Mouse (Mus musculus): ENCODE data around the gene Lrrc4c. TPM values are rescaled to one million over a fixed set of nuclear protein-coding genes. Genes with fewer than 3 reads are reported as not detected.

Lrrc4c gene
- polyA plus RNA-seq, 1 experiment: not detected

DNA sequence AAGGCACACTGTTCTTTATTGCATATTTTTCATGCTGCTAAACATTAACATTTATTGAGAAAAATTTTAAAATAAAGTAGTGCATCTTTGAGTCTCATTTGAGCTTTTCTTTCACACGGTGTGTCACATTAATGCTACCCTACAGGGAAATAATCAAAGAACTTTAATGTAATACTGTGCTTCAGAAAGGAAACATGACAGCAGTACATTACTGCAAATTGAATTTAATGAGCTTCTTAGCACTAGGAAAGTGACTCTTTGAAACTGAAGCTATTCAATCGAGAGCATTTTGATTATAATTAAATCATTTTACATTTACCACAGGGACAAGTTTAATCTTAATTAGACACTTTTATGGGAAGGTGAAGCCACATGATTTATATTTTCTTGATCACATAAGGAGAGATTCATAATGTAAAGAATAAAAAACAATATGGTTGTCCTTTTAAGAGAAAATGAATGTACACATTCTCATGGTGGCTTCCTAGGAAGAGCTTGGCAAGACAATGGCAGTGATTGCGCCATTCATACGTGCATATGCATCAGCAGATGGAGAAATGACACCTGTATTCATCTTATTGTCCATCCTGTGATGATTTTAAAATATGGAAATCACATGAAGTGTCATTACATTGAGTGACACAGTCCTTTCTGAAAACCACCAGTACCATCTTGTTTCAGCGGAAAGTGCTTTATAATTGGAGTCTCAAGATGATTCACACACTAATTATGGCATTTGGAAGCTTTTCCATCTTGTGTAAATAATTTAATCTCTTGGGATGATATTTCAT is 719.2 kb downstream of the Lrrc4c start:
- Histone ChIP-seq H3K4me1 (ENCODE audit: control insufficient read depth, insufficient read depth, low read length) (no peaks in the 10 kb centered on the region), H3K9ac (ENCODE audit: low read depth, poor library complexity, severe bottlenecking) (no peak overlapping the region), H3K9me3 (replicated peaks; ENCODE audit: control insufficient read depth, insufficient read depth, low read length, poor library complexity, severe bottlenecking) (no peaks in the 10 kb centered on the region), H3K27ac (ENCODE audit: insufficient read depth, low read length) (no peak overlapping the region), H3K36me3 (ENCODE audit: control insufficient read depth, insufficient read depth, low read length, poor library complexity, severe bottlenecking) (no peaks in the 10 kb centered on the region), H3K4me3 (ENCODE audit: low read depth, low read length) (no peak overlapping the region), H3K27me3 (ENCODE audit: control insufficient read depth, insufficient read depth, low read length, poor library complexity, severe bottlenecking) (no peaks in the 10 kb centered on the region)
- TF ChIP-seq EP300 (IDR thresholded peaks at IDR 0.05; ENCODE audit: insufficient read depth, low read depth, low read length): no peak
- no peak for TF ChIP-seq CTCF (IDR thresholded peaks at IDR 0.05; ENCODE audit: low read depth, low read length)
- no peak for TF ChIP-seq POLR2A (IDR thresholded peaks at IDR 0.05; ENCODE audit: insufficient read depth, low read length)

DNA sequence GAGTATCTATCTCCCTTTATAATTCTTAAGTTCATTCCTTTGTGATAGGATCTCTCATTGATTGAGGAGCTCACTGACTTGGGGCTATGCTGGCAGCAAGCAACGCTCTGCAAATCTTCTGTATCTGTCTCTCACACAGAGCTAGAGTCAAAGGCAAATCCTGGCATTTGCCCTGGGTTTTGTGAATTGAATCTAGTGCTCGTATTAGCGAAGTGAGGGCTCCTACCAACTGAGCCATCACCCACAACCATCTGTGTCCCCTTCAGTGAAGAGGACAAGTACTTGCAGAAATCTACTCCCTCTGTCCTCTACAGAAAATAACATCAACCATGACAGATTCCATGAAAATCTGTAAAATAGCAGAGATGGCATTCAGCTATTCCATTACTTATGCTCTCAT is 726.0 kb downstream of the Lrrc4c start:
- no peaks in the 10 kb centered on the region for H3K27me3 ChIP-seq (ENCODE audit: control insufficient read depth, insufficient read depth, low read length, poor library complexity, severe bottlenecking)
- no peak overlapping the region for H3K9ac ChIP-seq (ENCODE audit: low read depth, poor library complexity, severe bottlenecking)
- no peaks in the 10 kb centered on the region for H3K9me3 ChIP-seq (replicated peaks; ENCODE audit: control insufficient read depth, insufficient read depth, low read length, poor library complexity, severe bottlenecking)
- H3K4me1 ChIP-seq (ENCODE audit: control insufficient read depth, insufficient read depth, low read length): no peaks in the 10 kb centered on the region
- no peak overlapping the region for H3K27ac ChIP-seq (ENCODE audit: insufficient read depth, low read length)
- H3K4me3 ChIP-seq (ENCODE audit: low read depth, low read length): no peak overlapping the region
- H3K36me3 ChIP-seq (ENCODE audit: control insufficient read depth, insufficient read depth, low read length, poor library complexity, severe bottlenecking): no peaks in the 10 kb centered on the region
- TF ChIP-seq POLR2A (IDR thresholded peaks at IDR 0.05; ENCODE audit: insufficient read depth, low read length) (no peak), CTCF (IDR thresholded peaks at IDR 0.05; ENCODE audit: low read depth, low read length) (no peak), EP300 (IDR thresholded peaks at IDR 0.05; ENCODE audit: insufficient read depth, low read depth, low read length) (no peak)

- no peaks in the 10 kb centered on the region for H3K36me3 ChIP-seq (ENCODE audit: control insufficient read depth, insufficient read depth, low read length, poor library complexity, severe bottlenecking)
- TF ChIP-seq POLR2A (IDR thresholded peaks at IDR 0.05; ENCODE audit: insufficient read depth, low read length) (no peak), CTCF (IDR thresholded peaks at IDR 0.05; ENCODE audit: low read depth, low read length) (no peak), EP300 (IDR thresholded peaks at IDR 0.05; ENCODE audit: insufficient read depth, low read depth, low read length) (no peak)
- H3K9ac ChIP-seq (ENCODE audit: low read depth, poor library complexity, severe bottlenecking): no peak overlapping the region
- H3K4me3 ChIP-seq (ENCODE audit: low read depth, low read length): no peak overlapping the region
- no peaks in the 10 kb centered on the region for H3K4me1 ChIP-seq (ENCODE audit: control insufficient read depth, insufficient read depth, low read length)
- H3K27me3 ChIP-seq (ENCODE audit: control insufficient read depth, insufficient read depth, low read length, poor library complexity, severe bottlenecking): no peaks in the 10 kb centered on the region
- no peaks in the 10 kb centered on the region for H3K9me3 ChIP-seq (replicated peaks; ENCODE audit: control insufficient read depth, insufficient read depth, low read length, poor library complexity, severe bottlenecking)
- H3K27ac ChIP-seq (ENCODE audit: insufficient read depth, low read length): no peak overlapping the region
These were observed 727.7 kb downstream of the Lrrc4c start for GRCm38 (mm10) chr2:97045628-97046027.

- Histone ChIP-seq H3K4me3 (ENCODE audit: low read depth, low read length) (no peak overlapping the region), H3K9me3 (replicated peaks; ENCODE audit: control insufficient read depth, insufficient read depth, low read length, poor library complexity, severe bottlenecking) (no peaks in the 10 kb centered on the region), H3K36me3 (ENCODE audit: control insufficient read depth, insufficient read depth, low read length, poor library complexity, severe bottlenecking) (no peaks in the 10 kb centered on the region), H3K9ac (ENCODE audit: low read depth, poor library complexity, severe bottlenecking) (no peak overlapping the region), H3K27me3 (ENCODE audit: control insufficient read depth, insufficient read depth, low read length, poor library complexity, severe bottlenecking) (no peaks in the 10 kb centered on the region), H3K27ac (ENCODE audit: insufficient read depth, low read length) (no peak overlapping the region), H3K4me1 (ENCODE audit: control insufficient read depth, insufficient read depth, low read length) (no peaks in the 10 kb centered on the region)
- no peak for TF ChIP-seq EP300 (IDR thresholded peaks at IDR 0.05; ENCODE audit: insufficient read depth, low read depth, low read length)
- TF ChIP-seq CTCF (IDR thresholded peaks at IDR 0.05; ENCODE audit: low read depth, low read length): no peak
- TF ChIP-seq POLR2A (IDR thresholded peaks at IDR 0.05; ENCODE audit: insufficient read depth, low read length): no peak
These were observed 762.2 kb downstream of the Lrrc4c start for GRCm38 (mm10) chr2:97080156-97080555.

DNA sequence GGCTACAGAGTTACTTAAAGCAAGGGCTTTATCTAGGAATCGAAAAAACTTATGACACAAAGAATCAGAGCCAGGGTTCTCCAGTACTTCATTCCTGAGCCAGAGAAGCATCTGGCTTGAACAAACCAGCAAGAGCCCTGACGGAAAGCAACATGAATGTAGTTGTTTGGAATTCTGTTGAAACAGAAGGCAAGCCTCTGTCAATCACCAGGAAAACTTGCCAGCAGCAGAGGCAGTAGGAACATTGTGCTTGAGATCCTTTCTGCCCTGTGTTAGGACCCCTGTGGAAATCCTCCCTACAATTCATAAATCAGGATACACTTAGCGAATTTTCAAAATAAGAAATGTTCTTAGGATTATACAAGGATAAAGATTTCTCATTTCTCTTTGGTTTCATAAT is 780.0 kb downstream of the Lrrc4c start:
- TF ChIP-seq EP300 (IDR thresholded peaks at IDR 0.05; ENCODE audit: insufficient read depth, low read depth, low read length) (no peak), POLR2A (IDR thresholded peaks at IDR 0.05; ENCODE audit: insufficient read depth, low read length) (no peak), CTCF (IDR thresholded peaks at IDR 0.05; ENCODE audit: low read depth, low read length) (no peak)
- Histone ChIP-seq H3K4me1 (ENCODE audit: control insufficient read depth, insufficient read depth, low read length) (no peaks in the 10 kb centered on the region), H3K27ac (ENCODE audit: insufficient read depth, low read length) (no peak overlapping the region), H3K9me3 (replicated peaks; ENCODE audit: control insufficient read depth, insufficient read depth, low read length, poor library complexity, severe bottlenecking) (no peaks in the 10 kb centered on the region), H3K27me3 (ENCODE audit: control insufficient read depth, insufficient read depth, low read length, poor library complexity, severe bottlenecking) (no peaks in the 10 kb centered on the region), H3K4me3 (ENCODE audit: low read depth, low read length) (no peak overlapping the region), H3K36me3 (ENCODE audit: control insufficient read depth, insufficient read depth, low read length, poor library complexity, severe bottlenecking) (no peaks in the 10 kb centered on the region), H3K9ac (ENCODE audit: low read depth, poor library complexity, severe bottlenecking) (no peak overlapping the region)

DNA sequence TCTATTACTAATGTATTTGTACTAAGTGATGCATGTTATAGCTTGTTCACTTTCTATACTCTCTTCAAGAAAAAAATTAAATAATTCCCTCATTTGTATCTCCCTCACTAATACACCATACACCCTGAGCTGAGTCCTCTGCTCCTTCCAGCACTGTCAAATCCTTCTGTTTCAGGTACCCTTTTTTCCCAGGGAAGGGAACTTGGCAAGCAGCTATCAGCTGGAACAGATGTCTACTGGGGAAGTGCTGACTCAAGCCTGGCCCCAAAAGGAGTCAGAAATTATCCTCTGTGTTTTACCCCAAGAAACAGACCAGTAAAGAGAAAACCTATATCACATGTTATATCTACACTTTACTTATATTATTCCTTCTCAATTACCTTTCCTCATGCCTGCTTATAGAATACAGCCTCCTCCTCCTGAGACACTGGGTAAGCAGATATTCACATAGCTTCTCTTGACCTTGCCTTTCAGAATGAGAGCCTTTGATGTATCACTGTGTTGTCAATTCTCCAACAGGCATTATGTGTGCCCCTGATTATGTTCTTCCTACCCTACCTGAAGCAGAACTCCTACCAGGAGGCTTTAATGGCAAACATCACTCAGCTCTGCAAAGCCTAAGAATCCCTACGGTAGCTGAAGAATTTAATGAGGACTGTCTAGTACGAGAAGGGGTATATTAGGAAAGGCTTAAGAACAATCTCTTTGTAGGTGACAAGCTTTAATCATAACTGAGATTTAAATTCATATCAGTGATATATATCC is 785.6 kb downstream of the Lrrc4c start:
- Histone ChIP-seq H3K4me3 (ENCODE audit: low read depth, low read length) (no peak overlapping the region), H3K36me3 (ENCODE audit: control insufficient read depth, insufficient read depth, low read length, poor library complexity, severe bottlenecking) (no peaks in the 10 kb centered on the region), H3K9me3 (replicated peaks; ENCODE audit: control insufficient read depth, insufficient read depth, low read length, poor library complexity, severe bottlenecking) (no peaks in the 10 kb centered on the region), H3K4me1 (ENCODE audit: control insufficient read depth, insufficient read depth, low read length) (no peaks in the 10 kb centered on the region), H3K27ac (ENCODE audit: insufficient read depth, low read length) (no peak overlapping the region), H3K27me3 (ENCODE audit: control insufficient read depth, insufficient read depth, low read length, poor library complexity, severe bottlenecking) (no peaks in the 10 kb centered on the region), H3K9ac (ENCODE audit: low read depth, poor library complexity, severe bottlenecking) (no peak overlapping the region)
- no peak for TF ChIP-seq EP300 (IDR thresholded peaks at IDR 0.05; ENCODE audit: insufficient read depth, low read depth, low read length)

All from ES-Bruce4 (cell line).